Mouse (Mus musculus) adrenal gland, postnatal 4 days (tissue): Measurements from ENCODE around the gene Tapbp. TPM values are rescaled to one million over a fixed set of nuclear protein-coding genes. Genes with fewer than 3 reads are reported as not detected.
A peak's percentile ranks its signal among the peaks of the same experiment; 100 is the strongest.
"Not testable (repeated sequence)": the region's sequence is repeated elsewhere in the genome, so short reads cannot be mapped to it uniquely, and the experiment has no call there.

ENCODE experiments used
- DNase-seq, 2 experiments: peaks; one replicate each; pipeline ENCODE4 v3.0.0; 2021 to 2022; ENCODE audit warnings: low spot score in 2 of 2, mixed read lengths in 2 of 2
- total RNA-seq, 2 experiments: library from RNA; stranded (reverse); gene quantifications; 2 replicates each; pipeline ENCODE4 v1.2.3; 2021

The Tapbp gene
- total RNA-seq, 2 experiments from 2014 or later: 122 to 131 TPM

- no peak for DNase-seq
These were observed 25.7 kb downstream of the Tapbp start for GRCm38 (mm10) chr17:33941381-33941780.

GRCm38 (mm10) chr17:33943454-33943853 lies 27.8 kb downstream of the Tapbp start:
- DNase-seq: no peak

GRCm38 (mm10) chr17:33947430-33948089 lies 31.9 kb downstream of the Tapbp start:
- no peak for DNase-seq

- no peak for DNase-seq
These were observed 32.6 kb downstream of the Tapbp start for GRCm38 (mm10) chr17:33948090-33948904.

DNA sequence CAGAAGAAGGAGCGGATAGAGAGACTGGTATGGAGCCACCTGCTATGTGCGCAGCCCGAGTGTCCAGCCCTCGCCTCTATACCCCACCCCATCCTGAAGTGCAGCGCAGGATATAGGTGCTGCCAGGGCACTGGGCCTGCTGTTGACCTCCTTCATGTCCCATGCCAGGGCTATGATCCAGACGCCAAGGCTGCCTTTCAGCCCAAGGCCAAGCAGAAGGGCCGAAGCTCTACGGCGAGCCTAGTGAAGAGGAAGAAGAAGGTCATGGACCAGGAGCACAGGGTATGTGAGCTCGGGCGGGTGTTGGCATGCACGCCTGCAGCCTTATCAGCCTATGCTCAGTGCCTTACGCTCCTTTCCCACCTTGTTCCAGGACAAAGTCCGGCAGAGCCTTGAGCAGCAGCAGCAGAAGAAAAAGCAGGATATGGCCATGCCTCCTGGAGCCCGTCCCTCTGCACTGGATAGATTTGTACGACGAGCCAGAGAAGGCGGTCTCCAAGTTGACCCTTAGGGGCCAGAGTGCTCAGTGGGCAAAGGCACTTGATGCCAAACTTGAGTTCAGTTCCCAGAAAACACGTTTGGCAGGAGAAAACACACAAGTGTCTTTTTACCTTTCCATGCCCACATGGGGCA lies 33.3 kb downstream of the Tapbp start:
- DNase-seq: no peak

DNA sequence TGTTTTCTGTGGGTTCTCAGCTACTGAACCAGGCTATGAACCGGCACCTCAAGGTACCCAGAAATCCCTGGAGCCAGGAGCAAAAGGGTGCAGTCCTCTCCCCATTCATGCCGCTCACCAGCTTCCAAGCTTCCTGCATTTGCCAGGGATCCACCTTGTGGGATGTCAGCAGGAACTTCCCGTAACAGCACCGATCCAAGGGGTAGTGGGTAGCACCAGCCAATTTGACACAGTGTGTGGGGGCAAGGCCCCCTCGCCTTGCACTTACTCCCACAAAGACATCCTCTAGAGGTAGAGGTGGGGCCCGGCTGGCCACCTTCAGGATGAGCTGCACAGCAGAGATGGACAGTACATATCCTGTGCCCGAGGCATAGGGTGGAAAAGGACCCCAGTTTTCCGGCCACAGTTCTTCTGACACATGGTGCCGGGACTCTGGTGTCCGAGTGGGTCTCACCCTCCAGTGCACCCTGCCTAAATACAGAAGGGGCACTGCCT lies 34.5 kb downstream of the Tapbp start:
- DNase-seq: no peak

DNA sequence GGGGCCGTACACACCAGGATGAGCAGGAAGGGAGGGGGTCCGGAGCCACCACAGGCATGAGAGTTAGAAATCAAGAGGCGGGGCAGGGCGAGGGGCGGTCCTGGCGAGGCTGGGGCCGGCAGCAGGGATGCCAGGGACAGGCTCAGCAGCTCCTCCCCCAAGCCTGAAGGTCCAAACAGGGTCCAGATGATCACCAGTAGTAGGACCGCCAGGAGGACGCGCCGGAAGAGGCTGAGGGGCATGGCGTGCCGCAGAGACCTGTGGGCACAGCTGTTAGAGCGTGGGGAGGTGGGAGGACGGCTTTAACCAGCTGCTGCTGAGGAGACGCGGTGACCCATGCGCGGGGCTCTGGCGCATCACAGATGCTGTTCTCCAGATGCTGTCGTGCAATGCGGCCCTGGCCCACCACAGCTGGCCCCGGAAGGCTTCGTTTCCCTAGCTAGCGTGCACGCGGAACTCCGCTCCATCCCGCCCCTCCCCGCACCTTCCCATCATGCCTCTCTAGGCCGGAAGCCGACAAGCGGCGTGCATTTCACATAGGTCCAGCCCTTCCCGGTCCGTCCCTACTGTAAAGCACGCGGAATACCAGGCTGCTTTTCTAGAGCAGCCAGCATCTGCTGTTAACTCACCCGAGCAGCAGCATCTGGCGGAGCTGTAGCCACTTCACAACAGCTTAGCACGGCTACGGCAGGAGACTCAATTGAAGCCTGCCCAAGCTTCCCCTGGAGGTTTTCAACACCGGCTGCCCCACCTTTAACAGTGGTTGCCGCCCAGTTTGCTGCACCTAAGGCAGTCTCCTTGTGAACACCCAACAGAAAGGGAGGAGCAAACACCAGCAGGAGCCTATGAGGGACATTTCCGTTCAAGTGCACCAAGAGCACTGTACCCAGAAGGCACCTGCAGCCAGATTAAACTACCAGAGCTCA lies 35.6 kb downstream of the Tapbp start, which contains the start of gene B3galt4:
Gene B3galt4, minus strand, starts transcription at position 468 of the 926 bp plus-strand sequence.
- DNase-seq: peak; percentile 57 to 70

GRCm38 (mm10) chr17:33952015-33952414 lies 36.3 kb downstream of the Tapbp start:
- DNase-seq: not testable (repeated sequence)

- no peak for DNase-seq
These were observed 37.2 kb downstream of the Tapbp start for GRCm38 (mm10) chr17:33952879-33953278.

- DNase-seq: no peak
These were observed 37.6 kb downstream of the Tapbp start for GRCm38 (mm10) chr17:33953310-33953709.

DNA sequence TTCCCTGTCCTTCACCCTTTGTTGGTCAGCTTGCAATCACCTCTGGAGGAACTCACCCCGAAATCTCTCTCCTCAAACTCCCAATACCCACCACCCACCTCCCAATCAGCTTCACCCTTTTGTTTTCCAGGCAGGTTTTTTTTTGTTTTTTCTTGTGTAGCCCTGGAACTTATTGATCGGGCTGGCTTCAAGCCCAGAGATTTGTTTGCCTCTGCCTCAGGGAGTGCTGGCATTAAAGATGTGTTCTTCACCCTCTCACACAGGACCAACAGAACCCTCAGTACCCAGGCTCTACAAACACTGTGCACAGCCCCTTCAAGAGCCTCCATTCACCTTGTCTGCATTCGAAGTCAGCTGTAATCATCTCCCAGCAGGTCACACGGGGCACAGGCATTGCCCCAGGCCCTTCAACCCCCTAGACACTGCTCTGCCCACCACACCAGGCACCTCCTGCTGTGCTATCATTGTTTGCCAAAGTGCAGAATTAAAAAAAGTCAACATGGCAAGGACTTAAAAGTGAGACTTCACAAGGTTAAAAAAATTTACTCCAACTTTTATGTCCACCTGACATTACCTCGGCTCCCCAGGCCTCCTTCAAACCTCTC lies 38.4 kb downstream of the Tapbp start:
- no peak for DNase-seq

DNA sequence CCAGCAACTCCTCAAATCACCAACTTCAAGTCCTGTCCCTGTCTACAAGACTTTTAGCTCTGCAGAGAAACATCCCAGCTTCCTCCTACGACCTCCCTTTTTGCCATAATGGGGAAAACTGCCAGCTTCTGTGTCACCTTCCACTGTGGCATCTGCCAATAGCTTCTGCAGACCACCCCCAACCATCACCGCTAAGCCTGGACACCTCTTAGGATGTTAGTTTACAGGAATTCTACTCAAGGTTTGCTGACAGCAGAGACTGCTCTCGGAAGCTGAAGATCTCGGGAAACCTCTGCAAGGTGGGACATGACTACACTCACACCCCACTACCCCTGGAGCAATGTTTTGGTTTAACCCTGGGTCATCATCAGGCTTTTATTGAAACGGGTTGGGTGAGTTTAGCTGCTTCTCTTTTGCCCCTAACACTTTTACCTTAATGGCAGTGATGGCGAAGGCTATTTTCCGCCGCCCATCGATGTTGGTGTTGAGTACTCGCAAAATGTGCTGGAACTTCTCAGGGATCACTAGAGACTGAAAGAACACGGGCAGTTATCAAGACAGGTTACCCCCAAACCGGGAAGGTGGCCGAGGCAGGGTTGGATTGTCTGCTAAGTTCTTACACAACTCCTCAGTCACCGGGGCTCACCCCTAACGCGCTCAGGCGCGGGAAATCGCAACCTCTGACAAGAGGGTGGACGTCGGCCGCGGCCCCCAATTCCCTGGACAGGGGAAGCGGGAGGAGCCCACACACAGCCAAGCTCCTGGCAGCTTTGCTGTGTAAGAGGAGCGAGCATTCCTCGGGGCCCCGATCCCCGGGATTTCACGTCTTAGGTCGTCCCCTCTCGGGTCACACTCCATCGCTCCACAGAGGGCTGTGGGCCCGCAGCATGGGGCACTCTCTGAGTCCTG lies 39.2 kb downstream of the Tapbp start:
- DNase-seq: peak in 1 of 2 experiments; percentile 28

DNA sequence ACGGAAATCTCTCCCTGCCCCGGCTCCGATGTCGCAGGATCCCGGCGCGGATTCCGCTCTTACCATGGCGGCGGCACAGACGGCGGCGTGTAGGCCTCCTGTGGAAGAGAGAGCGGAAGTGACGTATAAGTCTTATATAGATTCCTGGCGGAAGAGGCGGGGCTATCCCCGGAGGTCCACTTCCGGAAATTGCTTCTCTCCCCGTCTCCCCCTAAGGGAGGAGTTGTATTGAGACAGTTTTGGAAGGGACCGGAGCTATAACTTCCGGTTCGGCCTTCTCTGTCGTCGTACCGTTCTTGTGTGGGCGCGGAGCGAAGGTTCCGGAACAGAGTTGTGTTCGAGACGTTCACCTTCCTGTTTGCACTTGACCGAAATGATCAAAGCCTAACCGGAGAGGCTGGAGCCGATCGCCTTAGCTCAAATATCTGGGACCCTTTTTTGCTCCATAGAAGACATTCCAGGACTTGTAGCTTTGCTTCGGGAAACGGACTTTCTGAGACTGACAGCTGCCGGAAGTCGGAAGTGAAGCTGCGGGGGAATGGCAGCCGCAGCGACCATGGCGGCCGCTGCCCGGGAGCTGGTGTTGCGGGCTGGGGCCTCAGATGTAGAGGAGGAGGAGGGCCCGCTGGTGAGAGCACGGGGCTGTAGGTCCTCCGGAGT lies 40.0 kb downstream of the Tapbp start, which contains the start of the genes Vps52 and Rps18:
Gene Vps52, plus strand, starts transcription at position 258 of the 660 bp plus-strand sequence.
Gene Rps18, minus strand, starts transcription at position 447 of the 660 bp plus-strand sequence.
- DNase-seq: peak; percentile 78 to 82

DNA sequence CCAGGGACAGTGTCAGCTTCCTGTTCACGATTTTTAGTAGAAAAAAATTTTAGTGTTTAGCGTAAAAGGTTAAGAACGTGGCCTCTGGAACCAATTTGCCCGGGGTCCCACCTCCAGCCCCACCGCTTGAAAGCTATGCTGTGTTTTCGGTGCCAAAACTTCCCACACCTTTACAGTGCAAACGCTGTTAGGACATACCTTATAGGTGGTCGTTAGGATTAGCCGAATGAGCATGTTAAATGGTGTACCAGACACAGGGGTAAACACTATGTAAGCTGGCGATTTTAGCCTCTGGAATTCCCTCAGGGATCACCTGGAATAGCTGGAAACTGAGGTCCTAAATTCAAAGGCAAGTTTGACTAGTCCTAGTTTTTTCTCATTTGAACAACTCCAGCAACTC lies 40.6 kb downstream of the Tapbp start:
- no peak for DNase-seq

GRCm38 (mm10) chr17:33957493-33957892 lies 41.8 kb downstream of the Tapbp start:
- DNase-seq: no peak

GRCm38 (mm10) chr17:33958451-33958850 lies 42.8 kb downstream of the Tapbp start:
- no peak for DNase-seq

GRCm38 (mm10) chr17:33959135-33959534 lies 43.4 kb downstream of the Tapbp start:
- no peak for DNase-seq

GRCm38 (mm10) chr17:33959948-33960347 lies 44.2 kb downstream of the Tapbp start:
- no peak for DNase-seq
